Mouse (Mus musculus): ENCODE measurements around the gene Cox17.
A peak's percentile ranks its signal among the peaks of the same experiment; 100 is the strongest.

Gene Cox17

DNA sequence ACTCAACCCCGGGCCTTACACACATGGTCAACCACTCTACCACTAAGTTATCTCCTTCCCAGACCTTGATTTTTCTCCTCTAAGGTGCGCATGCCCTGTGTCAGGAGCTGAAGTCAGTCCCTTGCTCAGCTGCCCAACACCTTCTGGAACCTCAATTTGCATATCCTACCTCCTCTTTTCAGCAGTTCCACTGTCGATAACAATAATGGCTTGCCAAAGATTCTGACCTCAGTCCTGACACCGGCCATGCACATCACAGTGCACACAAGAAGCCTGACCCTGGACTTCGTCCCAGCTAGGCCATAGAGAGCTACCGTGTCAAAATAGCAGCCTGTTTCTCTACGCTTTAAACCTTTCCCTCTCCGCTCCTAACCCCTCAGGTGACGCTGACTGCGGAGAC, 26.6 kb downstream of the Cox17 start:
- DNase-seq, result no peak

DNA sequence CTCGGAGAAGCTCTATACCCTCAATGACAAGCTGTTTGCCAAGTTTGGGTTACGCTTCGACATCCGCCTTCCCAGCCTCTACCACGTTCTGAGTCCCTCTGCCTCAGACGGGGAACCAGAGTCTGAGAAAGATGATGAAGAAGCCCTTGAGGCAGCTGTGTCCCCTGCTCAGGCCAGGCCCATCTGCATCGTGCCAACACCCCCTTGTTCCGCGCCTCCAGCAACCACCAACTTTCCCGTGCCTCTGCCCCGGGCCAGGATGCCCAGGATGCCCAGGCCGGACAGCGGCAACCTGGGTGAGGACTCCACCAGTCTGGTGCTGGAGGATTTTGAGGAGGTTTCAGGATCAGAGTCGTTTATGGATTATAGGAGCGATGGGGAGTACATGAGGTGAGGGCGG, 27.1 kb downstream of the Cox17 start:
- DNase-seq, result no peak

DNA sequence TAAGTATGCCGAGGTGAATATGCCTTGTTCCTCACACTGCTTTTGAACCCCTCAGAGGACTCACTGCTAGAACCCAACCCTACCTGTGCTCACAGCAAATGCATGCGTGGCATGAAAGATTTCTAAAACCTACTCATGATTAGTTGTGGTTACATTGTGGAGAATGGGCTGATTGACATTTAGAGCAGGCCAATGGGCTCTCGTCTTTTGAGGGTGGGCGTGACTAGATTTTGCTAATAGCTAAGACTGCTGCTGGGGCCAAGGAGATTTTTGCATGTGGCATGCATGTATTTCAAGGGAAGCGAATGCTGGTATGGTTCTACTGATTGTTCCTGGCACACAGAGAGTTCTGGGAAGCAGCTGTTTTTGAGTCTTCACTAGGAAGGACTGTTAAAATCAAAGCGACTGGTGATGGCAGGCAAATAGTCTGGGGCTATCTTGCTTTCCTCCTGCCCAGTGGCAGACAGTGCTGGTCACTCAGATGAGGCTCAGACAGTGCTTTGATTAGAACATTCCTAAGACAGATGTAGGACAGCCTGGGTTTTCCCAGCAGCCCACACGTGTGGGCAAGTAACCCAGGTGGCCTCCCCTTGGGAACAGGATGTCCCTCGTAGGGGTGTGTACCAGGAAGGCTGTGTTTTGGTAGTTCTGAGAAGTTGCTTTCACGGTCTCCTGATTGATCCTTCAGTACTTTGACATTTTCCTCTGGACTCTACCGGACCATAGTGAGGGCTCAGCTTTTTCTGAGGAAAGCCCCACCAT, 27.8 kb downstream of the Cox17 start:
- no peak for DNase-seq

DNA sequence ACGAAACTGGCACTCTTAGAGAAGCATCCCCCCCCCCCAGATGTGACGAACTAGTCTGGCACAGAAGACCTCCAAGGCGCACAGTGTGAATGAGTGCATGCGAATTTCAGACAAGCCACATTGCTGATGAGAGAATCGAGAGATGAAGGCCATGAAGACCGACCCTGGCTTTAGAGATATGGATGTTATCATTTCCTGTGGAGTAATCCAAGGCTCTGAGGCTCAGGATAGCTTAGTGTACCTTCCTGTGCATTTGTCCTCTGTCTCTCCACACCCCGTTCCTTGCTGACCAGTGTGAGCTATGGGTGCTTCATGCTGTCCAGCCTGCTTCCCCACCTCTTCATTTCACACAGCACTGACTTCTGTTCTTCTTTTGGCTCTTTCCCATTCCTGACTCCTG, 28.4 kb downstream of the Cox17 start:
- no peak for DNase-seq

DNA sequence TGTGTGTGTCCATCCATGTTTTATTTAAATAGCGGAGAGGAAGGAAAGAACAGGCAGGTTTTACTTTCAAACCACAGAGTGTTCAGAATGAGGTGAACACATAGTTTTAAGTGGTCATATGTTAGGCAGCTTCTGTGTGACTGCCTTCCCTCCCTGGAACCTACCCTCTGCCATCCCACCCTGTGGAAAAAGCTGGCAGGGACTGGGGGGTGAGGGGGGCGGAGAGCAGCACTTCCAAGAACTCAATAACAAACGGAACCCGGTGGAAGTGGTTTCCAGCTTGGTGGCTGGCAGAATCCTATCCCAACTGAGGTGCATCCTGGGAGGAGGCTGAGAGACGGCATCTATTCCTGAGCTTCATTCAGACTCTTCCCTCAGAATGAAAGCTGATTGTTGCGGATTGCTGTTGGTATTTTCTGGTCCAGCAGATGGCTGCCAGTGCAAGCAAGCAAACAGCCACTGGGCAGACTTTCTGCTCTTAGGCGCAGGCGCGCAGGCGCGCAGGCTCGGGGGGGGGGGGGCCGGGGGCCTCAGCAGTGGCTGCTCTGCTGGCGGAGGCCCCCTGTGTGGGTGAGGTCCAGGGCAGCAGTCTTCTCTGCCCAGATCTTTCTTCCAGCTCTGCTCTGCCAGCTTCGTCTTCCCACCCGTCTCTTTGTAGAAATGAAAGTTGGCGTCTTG, 29.5 kb downstream of the Cox17 start:
- no peak for DNase-seq

DNA sequence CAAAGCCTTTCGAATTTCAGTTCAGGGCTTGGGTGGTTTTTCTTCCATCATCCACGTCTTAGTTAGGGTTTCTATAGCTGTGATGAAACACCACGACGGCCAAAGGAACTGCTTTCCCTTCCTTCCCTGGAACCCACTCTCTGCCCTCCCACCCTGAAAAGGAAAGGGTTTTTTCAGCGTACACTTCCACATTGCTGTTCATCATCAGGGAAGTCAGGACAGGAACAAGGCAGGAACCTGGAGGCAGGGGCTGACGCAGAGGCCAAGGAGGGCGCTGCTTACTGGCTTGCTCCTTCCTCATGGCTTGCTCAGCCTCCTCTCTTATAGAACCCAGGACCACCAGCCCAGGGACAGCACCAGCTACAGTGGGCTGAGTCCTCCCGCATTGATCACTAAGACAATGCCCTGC, 30.1 kb downstream of the Cox17 start:
- DNase-seq, result no peak

DNA sequence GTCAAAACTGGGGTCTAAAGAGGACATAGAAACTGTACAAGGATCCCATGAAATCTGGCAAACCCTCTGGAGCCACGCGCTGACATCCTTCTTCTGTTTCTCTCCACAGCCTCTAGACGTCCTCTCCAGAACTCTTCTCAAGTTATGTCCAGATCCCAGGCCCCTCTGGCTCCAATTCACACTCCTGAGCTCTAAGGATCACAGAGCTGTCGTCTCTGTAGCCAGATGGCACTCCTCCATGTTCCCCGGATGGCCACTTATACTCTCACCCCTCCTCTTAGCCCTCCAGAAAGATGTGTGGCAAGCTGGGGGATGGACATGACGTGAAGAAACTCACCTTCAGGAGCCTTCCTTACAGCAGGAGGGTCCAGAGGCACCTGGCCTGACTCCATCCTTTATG, 30.8 kb downstream of the Cox17 start:
- no peak for DNase-seq

DNA sequence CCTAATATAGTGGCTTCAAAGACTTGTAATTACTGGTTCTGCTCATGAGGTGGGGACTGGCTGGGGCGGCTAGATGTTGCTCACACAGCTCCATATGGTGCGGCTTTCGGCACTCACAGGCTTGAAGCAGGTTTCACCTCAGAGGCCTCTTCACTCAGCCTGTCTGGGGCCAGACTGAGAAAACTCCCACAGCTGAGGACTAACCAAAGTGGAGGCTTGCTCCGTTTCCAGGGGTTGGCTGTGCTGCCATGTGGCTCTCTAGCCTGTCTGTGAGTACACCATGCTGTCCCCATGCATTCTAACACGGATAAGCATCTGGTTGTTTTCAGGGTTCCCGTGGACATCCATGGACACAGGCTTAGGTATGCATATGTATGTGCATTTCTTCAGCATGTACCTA, 31.8 kb downstream of the Cox17 start:
- DNase-seq, result no peak

DNA sequence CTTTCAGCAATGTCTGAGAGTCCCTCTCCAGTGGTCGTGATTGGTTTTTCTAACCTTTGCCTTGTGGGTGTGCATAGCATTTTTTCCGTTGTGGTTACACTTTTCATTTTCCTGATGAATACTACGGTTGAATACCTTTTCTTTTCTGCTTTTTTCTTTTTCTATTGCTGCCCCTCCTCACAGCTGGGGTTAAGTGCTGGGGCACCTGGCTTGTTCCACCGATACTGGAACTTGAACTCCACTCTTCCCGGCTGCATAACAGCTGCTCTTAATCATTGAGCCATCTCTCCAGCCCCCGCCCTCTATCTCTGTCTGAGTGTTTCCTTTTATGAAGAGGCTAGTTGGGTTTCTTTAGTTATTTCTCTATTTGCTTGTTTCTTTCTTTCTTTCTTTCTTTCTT, 32.3 kb downstream of the Cox17 start:
- DNase-seq, result no peak

DNA sequence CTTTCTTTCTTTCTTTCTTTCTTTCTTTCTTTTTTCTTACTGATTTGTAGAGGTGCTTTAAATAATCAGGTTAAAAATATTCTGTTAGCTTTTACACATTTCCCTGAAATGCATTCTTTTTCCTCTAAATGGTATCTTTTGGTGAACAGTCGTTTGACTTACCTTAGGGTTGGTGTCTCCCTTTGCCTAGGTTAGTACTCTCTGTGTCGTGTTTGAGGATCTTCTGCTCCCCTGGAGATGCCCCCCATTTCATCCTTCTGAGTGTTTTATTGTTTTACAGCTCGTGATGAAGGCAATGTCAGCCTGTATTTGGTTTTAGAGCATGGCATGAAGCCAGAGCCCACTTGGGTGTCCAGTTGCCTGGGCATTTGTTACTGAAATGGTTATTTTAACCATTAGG, 32.7 kb downstream of the Cox17 start:
- DNase-seq, result no peak

DNA sequence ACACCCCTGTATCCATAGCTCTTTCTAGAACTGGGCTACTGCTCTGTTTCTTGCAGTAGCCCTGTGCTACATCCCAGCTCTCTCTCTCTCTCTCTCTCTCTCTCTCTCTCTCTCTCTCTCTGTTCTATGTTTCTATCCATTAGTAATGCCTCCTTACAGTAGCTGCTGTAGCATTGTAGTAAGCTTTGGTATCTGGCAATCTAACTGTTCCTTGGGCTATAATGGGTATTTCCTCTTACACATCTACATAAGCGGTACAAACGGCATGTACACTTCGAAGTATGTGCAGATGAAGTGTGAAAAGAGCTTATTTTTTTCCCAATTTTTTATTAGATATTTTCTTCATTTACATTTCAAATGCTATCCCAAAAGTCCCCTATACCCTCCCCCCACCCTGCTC, 33.1 kb downstream of the Cox17 start:
- DNase-seq, result no peak

DNA sequence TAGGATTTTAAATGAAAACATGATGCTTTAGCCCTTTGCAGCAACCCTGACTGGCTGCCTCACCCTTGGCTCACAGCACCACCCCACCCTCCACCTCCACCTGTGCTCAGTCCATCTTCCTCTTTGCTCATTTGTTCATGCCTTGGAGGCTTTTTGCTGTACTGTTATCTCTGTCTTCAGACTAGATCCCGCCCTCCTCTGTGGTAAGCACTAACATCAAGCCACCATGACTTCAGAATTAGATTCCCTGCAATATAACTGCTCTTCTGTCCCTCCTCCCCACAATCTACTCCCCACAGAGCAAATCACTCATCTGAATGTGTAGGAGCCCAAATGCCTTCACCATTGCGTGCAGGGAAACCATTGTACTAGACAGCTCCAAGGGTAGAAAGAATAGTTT, 36.9 kb downstream of the Cox17 start:
- no peak for DNase-seq

DNA sequence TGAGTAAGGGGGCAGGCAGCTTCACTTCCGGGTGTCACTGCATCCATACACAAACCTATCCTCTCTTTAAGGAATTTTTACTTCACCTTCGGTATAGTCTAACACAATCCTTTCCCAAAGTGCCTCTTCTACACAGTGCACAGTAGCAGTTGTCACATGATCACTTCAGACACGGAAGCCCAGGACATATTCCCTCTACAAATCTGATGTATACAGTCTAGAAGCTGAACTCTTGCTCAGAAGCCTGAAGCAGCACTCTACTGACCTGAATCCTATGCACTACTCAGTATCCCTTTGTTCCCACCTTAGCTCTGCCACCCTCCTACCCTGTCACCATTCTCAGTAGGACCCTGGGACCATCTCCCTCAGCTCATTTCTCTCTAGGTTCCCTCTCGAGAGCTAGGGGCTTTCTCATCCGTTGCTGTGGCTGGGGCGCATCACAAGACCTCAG, 38.4 kb downstream of the Cox17 start:
- no peak for DNase-seq

DNA sequence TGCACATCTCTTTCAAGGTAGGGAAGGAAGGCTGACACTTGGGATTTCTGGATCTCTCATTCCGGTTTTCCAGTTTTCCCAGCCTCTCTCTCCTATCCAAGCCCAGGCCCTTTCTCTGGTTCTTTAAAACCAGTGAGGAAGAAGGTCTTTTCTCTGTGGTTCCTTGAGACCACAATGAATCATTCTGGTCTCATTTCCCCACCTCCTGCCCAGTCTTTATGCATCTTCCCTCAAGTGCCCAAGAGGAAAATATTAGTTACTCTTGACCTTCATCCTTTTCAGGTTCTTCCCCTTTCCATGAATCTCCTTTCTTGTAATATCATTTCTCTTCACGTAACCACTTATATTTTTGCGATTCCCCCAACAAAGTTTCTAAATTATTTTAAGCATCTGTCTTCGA, 38.9 kb downstream of the Cox17 start:
- no peak for DNase-seq

DNA sequence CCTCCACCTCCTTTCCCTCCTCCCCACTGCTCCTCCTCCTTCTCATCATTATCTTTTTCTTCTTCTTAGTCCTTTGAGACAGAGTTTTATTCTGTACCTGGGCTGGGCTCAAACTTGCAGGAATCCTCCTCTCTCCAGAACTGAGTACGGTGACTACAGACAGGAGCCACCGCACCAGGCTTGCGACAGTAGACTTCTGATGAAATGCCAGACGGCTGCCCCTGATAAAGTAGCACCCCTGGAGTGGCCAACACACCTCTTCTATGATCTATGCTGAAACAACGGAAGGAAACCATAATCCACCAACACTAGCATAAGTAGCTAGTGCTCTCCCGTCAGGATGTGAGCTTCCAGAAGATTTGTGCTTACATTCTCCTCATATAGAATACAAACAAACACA, 40.6 kb downstream of the Cox17 start:
- no peak for DNase-seq

DNA sequence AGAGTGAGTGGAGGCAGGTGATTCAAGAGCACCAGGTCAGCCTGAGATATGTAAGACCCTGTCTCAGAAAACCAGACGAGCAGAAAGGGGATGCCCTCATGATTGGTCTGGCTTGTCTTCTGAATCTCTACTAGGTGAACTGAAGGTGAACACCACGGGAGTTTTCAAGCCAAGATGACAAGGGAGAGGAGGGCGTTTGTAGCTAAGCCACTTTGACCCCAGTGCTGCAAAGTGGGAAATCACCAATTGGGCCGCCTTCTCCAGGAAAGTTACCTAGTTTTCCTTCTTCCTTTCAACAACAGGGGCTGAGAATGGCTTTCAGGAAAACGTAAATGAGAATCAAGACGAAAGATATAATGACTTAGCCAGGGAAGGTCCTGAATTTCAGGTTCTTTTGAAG, 42.0 kb downstream of the Cox17 start:
- DNase-seq, result no peak

DNA sequence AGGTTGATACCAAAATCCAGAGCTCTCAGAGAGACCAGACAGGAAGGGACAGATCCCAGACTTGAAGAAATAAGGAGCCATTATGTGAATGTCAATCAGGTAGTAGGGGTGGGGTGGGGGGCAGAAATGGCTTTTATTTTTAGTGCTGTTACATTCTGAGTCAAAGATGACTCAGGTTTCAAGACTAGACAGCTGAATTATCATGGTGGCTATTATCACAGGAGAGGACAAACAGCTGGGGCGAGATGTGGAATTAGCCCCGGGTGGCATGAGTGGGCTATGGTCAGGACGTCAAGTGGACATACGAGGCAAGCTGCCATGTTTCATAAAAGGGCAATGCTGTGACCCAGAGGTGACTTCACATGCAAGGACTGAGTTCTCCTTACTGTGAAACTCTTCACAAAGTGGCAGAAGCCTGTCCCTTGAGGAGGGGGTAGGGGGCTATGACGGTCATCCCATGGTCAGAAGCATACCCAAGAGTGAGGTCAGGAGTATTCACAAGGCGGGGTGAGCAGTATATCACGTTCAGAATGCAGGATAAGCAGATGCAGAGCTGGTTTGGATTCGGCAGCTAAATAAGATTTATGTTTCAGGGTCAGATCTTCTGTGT, 42.6 kb downstream of the Cox17 start:
- no peak for DNase-seq

DNA sequence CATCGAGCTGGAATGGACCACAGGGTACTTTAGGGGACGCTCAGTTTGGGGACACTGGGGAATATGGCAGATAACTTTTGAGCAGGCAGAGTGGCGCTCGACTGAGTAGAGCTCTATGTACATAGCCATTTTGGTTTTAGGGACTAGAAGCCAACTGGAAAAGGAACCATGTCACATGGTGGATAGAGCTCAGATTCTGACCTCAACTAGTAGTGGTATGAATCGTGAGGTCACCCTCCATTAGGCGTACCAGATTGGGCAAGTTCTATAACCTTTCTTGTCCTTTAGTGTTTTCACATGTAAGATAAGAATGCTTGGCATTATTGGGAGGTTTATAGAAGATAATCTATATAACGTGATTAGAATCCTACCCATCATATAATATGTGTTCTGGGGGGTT, 43.5 kb downstream of the Cox17 start:
- DNase-seq, result no peak

DNA sequence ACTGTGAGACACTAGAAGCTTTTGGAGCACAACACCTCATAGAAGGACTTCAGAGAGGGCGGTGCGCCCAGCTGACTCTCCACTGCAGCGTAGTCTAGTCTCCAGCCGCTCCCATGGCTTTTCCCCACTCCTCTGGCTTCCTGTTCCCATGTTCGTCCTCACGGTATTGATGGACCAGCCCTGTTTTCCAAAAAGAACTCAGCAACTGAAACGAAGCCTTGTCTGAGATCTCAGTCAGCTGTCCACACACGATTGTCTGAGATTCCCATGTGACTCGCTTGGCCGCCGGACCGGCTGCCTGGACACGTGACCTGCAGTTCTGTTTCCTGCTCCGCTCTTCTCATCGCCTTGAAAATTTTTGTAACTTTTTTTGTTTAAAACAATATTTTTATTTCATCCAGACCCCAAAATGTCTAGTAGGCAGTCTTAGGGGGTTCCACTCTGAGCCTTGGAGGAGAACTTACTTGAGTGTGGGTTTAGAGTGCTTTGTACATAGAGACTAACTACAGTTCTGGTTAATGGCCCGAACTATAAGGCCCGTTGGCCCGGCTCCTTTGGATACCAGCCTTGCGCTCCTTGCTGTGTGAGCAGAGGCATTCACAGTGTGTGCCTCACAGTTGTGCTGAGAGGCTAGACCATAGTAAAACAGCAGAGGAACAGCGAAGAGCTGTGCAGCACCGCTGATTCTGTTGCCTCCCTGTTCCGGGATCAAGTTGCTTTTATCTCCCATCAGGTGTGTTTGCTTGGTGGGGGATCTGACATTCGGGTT, 45.5 kb downstream of the Cox17 start:
- DNase-seq, result peak; percentile 40 to 42

DNA sequence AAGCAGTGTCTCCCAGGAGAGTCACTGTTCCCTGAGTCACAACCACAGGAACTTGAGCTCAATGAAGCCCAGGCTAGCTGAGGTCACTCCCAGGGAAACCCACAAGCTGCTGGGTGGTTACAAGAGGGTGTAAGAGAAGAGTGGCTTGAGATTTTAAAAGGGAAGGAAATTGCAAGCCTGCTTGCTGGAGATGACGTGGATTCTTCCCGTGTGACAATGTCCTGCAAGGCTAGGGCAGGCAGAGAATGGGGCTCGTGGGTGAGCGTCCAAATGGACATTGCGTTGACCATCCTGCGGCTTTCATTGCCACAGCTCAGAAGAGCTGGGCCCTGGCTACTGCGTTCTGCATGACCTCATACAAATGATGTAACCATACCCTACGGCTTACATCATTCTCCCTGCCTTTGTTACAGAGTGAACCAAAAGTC, 47.4 kb downstream of the Cox17 start:
- DNase-seq, result peak; percentile 42 to 43

DNA sequence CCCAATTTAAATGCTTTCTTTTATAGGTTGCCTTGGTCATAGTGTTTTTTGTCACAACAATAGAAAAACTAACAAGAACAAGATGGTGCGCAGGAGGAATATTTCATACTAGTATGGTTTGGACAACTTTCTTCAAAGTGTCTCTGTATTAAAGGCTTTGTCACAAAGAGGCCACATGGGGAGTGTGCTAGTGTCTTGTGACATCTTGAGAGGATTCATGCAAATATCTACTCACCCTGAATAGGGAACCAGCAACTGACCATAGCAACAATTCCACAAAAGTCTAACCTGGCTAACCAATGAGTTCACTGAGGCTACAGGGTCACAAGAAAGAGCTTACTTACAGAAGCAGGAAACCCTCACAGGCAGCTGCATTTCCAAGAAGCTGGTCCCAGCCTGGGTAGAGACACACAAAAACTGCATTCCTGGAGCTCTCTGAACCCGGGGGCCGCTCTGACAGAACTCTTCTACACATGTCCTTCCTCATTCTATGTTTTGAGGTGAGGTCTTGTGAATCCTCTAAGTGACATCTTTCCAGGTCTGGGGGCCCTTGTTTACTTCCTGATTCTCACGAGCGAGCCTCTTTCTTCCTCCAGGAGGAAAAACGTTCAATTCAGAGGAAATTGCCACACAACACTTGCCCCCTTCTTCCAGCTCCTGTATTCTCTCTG, 48.4 kb downstream of the Cox17 start:
- no peak for DNase-seq

DNA sequence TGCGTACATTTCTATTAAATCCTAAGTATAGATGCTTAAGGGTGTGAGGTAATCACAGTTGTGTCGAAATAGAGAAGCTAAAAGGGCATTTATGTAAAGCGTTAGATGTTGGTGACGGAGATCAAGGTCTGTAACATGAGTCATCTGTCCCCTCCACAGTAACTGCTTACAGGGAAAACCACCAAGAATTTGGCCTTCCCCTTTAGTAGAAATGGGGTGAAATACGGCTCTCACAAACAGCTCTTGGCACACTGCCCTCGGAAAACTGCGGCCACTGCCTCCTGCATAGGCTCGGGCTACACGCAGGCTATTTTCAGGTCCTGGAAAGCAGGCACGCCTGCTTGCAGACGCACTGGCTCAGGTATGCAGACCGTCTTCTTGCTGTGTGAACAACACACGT, 49.4 kb downstream of the Cox17 start:
- peak; percentile 72 to 74 for DNase-seq

DNA sequence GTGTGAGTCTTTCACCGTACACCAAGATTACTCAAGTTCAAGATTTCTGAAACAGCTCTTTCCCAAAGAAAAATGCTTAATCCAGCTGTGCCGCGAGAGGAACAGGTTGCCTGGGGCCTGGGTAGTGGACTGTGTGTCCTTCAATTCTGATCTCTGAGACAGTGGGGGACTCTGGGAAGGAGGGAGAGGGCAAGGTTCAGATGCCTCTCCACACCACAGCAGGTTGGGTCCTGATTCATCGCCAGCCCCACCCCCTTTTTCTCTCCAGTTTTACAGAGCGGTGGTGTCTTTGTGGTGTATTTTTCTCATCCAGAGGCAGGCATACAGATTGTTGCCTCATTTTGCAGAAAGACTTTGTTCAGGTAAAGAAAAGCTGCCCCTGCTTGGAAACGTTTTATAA, 51.5 kb downstream of the Cox17 start:
- no peak for DNase-seq
